Mouse (Mus musculus) thymus, postnatal 14 days (tissue): Measurements from ENCODE around the gene Apoa2.

Source experiments
- DNase-seq: peaks from one replicate; pipeline ENCODE4 v3.0.0; 2021

The Apoa2 gene

DNA sequence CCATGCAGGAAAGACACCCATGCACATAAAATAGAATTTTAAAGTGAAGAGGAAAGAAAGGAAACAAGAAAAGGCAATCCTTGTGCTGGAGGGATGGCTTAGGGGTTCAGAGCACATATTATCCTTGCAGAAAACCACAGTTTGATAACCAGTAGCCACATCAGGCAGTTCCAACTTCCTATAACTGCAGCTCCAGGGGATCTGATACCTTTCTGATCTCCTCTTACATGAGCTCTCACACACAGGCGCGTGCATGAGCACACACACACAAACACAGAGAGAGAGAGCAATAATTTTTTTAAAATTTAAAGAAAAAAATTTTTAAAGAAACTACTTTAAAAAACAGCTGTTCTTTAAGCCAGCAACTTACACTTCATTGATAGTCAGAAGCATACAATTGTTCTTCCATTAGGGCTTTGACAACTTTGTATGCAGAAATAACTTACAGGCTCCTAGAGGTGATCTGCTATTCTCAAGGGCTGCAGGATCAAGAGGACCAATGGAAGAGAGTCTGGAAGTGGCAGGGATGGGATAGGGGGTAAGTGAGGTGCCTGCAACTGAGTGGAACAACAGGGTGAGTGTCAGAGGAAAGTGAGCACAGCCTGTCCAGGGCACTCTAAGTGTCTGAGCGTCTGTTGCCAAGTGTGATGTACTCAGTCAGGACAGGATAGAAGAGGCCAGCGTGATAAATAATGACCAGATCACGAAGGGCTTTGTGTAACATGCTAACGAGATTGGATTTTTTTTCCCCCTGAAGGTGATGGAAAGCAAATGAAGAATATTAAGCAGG lies 19.0 kb upstream of the Apoa2 start:
- DNase-seq: no peak

DNA sequence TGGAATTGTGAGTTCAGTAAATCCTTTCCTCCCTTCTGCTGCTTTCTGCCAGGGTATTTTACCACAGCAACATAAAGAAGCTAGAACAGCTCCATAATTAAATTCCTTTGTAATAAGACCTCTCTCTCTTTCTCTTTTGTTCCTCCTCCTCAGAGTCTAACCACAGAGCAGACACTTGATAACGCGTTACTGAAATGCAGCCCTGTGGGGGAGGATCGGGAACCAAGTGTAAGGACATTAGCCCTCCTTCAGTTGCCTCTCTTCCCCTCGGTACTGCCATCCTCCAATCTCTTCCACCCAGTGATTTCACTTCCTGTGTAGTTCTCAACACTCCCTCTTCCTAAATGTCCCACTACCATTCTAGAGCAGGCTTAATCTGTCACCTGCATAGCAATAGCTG lies 15.4 kb upstream of the Apoa2 start:
- DNase-seq: no peak

DNA sequence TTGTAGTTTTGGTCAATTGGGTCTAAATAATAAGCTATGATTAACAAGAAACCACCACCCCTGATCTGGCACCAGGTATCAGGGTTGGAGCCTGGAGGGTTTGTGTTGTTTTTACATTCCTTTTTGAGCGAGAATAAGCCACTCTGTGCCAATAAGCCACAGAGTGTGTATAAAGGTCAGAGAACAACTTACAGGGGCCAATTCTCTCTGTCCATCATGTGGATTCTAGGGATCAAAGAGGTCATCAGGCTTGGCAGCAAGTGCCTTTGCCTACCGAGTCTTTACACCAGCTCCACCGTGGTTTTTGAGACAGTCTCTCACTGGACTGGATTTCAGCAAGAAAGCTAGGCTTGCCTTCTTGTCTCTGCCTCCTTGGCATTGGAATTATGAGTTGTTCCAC lies 12.0 kb upstream of the Apoa2 start:
- DNase-seq: no peak

DNA sequence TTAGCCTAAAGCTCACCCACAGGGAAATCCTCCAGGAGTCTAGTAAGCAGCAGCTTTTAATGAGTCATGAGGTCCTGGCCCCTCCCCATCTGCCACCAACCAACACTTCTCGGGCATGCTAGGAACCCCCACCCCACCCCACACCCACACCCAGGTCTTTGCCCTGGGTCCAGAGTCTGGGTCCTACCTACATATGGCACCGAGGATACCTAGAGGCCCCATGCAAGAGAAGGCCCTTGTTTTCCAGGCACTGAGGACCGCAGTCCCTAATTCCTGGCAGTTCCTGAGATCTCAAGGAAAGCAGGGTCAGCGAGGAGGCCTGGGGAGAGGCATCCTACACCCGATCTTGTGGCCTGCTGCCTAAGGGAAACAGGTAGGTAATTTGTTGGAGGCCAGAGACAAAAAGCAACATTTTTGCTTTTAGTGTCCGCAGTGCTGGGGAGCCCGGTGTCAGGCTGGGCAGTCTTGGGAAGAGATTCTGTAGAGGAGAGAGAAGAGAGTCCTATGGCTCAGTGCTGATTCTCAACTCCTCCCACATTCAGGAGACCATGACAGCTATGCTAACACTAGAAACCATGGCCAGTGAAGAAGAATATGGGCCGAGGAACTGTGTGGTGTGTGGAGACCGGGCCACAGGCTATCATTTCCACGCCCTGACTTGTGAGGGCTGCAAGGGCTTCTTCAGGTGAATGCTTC lies 10.9 kb upstream of the Apoa2 start, which contains the start of gene Nr1i3:
Gene Nr1i3 (plus strand): TSS at position 170 of the 696 bp plus-strand sequence.
- DNase-seq: no peak

GRCm38 (mm10) chr1:171216241-171216955 lies 8.5 kb upstream of the Apoa2 start:
- DNase-seq: no peak

DNA sequence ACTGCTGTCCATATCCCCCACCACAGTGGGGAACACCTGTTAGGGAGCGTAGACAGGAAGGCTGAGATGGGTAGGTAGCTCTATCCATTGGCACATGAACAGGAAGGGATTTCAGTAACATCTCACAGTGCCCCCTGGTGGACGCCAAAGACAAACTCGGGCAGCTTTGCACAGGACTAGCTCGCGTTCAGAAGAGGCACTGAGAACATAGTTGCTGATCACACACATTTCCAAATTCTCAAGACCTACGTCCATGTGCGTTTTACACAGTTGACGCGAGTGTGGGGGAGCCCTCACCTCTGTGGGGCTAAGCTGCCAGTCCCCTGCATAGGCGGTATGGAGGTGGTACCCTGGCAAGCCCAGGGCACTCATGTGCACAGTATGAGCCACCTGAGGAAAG lies 4.0 kb upstream of the Apoa2 start:
- peak; percentile 82 for DNase-seq

GRCm38 (mm10) chr1:171221281-171222193 lies 3.3 kb upstream of the Apoa2 start:
- no peak for DNase-seq

DNA sequence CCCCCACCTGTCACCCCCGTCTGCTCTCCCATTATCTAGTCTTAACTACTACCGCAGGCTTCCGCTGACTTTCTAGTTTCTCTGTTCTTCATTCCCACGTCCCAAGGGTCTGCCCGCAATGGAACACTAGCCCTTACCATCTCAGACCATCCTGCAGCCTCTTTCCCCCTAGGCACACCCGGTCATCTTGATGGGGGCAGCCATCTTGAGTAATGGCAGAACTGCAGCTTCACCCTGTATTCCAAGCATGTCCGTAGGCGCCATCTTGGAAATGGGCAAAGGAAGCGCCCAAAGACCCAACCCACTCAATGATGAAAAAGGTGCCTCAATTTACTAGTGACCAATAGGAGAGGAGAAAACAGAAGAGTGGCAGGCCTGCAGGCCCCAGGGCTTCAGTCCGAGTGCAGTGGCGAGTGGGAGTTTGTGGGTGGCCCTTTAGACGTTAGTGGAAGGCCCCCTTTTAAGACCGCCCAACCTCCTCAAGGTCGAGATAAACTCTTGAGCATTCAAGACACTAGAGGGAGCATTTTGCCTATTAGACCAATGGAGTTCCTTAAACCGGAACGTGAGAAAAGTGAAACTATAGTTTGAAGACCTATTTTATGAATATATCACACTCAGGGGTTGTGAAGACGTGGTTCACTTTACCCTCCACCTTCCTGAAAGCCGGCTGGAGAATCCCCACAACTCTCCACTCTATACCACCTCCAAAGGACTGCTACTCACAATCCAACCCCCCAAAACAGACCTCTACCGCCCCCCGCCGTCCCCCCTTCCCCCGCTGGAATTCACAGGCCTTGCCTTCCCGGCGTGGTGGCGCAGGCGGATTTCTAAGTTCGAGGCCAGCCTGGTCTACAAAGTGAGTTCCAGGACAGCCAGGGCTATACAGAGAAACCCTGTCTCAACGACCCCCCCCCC lies 2.4 kb upstream of the Apoa2 start, which contains the start of gene Tomm40l:
Gene Tomm40l (minus strand): TSS at position 277 of the 918 bp plus-strand sequence.
- peak; percentile 88 for DNase-seq

DNA sequence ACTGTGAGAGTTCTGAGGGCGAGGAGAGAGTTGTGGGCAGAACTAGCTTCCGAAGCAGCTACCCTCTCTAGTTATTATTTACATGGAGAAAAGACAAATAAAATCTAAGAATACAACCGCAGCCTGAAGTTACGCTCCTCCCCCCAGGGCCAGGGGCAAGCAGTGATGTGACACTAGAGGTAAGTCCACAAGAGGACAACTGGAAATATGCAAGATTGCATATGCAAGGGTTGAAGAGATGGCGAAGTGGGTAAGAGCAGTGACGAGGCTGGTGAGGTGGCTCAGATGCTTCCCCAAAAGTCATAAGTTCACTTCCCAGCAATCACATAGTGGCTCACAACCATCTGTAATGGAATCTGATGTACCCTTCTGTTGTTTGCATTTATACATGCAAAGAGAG lies 1.7 kb upstream of the Apoa2 start:
- DNase-seq: peak; percentile 19

- no peak for DNase-seq
These were observed 1.1 kb upstream of the Apoa2 start for GRCm38 (mm10) chr1:171223796-171224195.

- DNase-seq: no peak
These were observed 1.9 kb downstream of the Apoa2 start for GRCm38 (mm10) chr1:171226780-171227179.

DNA sequence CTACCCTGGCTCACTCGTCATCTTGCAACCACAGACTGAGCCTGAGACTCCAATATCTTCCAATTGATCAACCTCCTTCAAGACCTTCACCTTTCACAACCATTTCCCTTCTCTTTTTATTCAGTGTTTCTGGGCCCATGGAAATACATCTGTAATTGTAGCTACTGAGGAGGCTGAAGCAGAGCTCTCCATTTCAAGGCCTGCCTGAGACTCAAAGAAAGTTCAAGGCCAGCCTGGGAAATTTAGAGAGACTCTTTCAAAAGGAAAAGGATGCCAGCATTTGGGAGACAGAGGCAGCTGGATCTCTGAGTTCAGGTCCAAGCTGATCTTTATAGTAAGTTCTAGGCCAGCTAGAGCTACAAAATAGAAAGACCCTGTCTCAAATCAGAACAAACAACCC lies 3.0 kb downstream of the Apoa2 start:
- no peak for DNase-seq

DNA sequence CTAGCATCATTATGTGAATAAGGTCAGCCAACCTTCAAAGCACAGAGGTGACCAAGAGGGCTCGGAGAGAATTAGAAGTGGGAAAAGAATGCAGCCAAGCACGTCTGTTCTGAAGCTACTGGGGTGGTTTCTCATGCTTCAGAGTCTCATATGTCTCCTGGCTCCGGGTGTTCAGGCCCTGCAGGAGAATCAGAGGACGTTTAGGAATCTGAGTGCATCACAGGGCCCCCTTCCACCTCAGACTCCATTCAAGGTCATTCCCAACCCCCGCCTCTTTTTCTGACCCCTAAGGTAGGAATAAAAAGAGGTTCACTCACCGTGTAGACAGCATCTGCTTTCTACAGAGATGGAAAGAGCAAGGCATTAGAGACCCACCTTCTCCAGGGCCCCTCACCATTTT lies 4.9 kb downstream of the Apoa2 start:
- DNase-seq: no peak

DNA sequence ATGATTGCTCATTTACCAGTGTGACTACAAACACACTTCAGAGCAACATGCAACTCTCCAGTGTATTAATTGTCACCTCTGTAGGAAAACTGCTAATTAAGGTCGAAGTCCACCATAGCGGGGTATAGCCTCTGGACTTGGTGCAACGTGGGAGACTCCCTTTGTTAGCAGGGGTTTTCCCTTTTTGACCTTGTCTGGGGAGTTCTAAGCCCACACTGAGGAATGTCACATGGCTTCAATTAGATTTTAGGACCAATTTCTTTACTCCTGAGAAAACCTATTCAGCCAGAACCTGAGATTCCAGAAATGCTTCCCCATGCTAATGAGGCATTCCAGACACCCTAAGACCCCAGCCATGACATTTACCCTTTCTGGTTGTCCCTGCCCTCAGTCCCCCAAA lies 5.4 kb downstream of the Apoa2 start:
- DNase-seq: no peak

GRCm38 (mm10) chr1:171231844-171232243 lies 7.0 kb downstream of the Apoa2 start:
- DNase-seq: no peak

GRCm38 (mm10) chr1:171232348-171232747 lies 7.5 kb downstream of the Apoa2 start:
- DNase-seq: no peak

DNA sequence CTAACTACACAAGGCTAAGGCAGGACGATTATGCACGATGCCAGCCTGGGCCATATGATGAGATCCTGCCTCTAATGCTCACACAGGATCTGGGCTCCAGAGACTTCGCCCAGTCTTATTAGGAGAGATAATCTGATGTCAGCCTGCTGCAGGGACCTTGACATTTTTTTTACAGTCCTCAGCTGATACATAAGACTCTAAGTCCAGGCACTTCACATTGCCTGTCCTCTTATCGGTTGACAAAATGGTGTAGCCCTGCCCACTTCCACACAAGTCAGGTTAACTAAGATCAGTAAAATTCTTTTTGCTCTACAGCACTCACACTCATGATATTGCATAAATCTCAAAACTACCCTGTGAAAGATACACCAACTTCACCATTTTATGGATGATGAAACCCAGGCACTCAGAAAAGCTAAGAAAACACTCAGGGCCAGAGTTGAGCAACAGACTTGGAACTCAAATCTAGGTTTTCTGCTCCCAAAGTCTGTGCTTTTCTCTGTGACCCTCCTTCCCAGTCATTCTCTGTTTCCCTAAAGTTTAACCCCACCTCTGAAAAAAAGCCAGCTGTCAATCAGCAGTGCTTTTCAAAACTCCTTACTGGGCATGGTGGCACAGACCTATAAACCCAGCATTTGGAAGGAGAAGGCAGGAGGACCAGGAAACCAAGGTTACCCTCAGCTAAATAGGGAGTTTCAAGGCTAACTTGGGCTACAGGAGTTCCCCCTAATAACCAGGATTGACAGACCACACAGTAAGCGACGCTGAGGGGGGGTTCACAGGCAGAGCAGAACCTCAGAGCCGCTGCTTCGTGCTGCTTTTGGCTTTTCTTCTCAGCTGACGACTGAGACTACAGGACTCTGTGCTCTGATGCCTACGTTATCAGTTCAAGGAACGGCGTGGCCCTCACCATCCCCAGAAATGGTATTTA lies 8.2 kb downstream of the Apoa2 start:
- DNase-seq: no peak

DNA sequence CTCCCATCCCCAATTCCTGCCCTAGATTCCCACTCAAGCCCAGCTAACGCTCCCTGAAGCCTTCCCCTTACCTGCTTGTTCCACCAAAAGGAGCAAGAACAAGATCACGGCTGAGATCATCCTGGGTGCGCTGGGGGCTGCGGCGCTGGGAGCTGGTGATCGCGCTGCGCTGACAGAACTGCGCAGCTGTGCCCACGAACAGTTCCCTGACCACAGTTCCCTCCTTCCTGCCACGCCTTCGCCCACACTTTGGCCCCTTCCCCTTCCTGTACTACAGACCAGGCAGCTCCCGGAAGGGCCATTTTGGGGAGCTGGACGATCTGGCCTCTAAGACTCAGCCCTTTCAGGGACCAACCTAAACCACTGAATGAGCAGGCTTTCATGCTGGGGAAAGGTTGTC lies 9.3 kb downstream of the Apoa2 start, which contains the start of gene Fcer1g:
Gene Fcer1g (minus strand): TSS at position 240 of the 400 bp plus-strand sequence.
- DNase-seq: no peak

GRCm38 (mm10) chr1:171234538-171234937 lies 9.7 kb downstream of the Apoa2 start:
- no peak for DNase-seq

- no peak for DNase-seq
These were observed 10.9 kb downstream of the Apoa2 start for GRCm38 (mm10) chr1:171235791-171236190.
